Mouse (Mus musculus) spleen, adult 2 months (tissue): ENCODE measurements around the gene St6gal1.

Experiments used
- CTCF ChIP-seq: fragments of 200-500 bp; IDR thresholded peaks from 2 replicates; pipeline ENCODE4 v1.5.1; 2011; ENCODE audit warnings: mild to moderate bottlenecking, inconsistent platforms; ENCODE audit not compliant: insufficient read depth, insufficient read length, insufficient replicate concordance; ENCODE audit errors: extremely low read depth
- POLR2A ChIP-seq: fragments of 200-500 bp; IDR thresholded peaks from 2 replicates; pipeline ENCODE4 v1.6.1; 2011; ENCODE audit warnings: low read depth, low read length, inconsistent platforms

- no peak for TF ChIP-seq CTCF
- TF ChIP-seq POLR2A = no peak
Measured at GRCm38 (mm10) chr16:23280742-23281090, 56.2 kb downstream of the St6gal1 start.
